Mouse (Mus musculus) gastrocnemius, postnatal 4 days (tissue): ENCODE data around the gene Ush1c. TPM values are rescaled to one million over a fixed set of nuclear protein-coding genes. Genes with fewer than 3 reads are reported as not detected.

ENCODE experiments used
- DNase-seq, 2 experiments: peaks; one replicate each; pipeline ENCODE4 v3.0.0; 2021 to 2022; ENCODE audit warnings: low spot score in 2 of 2, mixed read lengths in 2 of 2
- total RNA-seq, 2 experiments: library from RNA; stranded (reverse); gene quantifications; 2 replicates each; pipeline ENCODE4 v1.2.3; 2021

The Ush1c gene
- total RNA-seq, 2 experiments from 2014 or later = 0.52 to 0.88 TPM

- no peak for DNase-seq
Measured at GRCm38 (mm10) chr7:46146675-46147308, 91.5 kb downstream of the Ush1c start.

Other genes starting within 250 kb of the Ush1c start
- gene Abcc6, start 208.2 kb downstream of the Ush1c start, total RNA-seq = under 1 TPM; 0.29 to 0.83 TPM
- gene Nomo1, start 204.8 kb downstream of the Ush1c start, total RNA-seq = 10 to 100 TPM; 44.1 to 47.6 TPM
- gene Kcnj11, start 137.7 kb downstream of the Ush1c start, total RNA-seq = 10 to 100 TPM; 41.4 to 45.1 TPM
- gene Abcc8, start 58.5 kb downstream of the Ush1c start, total RNA-seq = 1 to 10 TPM; 4.6 to 6.3 TPM
- gene Otog, start 2.5 kb upstream of the Ush1c start, total RNA-seq = under 1 TPM; 0.21 to 0.34 TPM
- 10 to 100 TPM; 63.8 to 76.5 TPM for gene Myod1, start 138.0 kb upstream of the Ush1c start, total RNA-seq
- gene Kcnc1, start 158.0 kb upstream of the Ush1c start, total RNA-seq = 10 to 100 TPM; 15.8 to 20.2 TPM